Mouse (Mus musculus) heart, embryonic 15.5 days (tissue): Measurements from ENCODE around the gene Mxra7. TPM values are rescaled to one million over a fixed set of nuclear protein-coding genes. Genes with fewer than 3 reads are reported as not detected.
A peak's percentile ranks its signal among the peaks of the same experiment; 100 is the strongest.

Source experiments
- ATAC-seq: fragments of 200-750 bp; cut with Nextera tagmentation; replicated peaks from 2 replicates; pipeline ENCODE4 v1.8.0; 2017; ENCODE audit warnings: low read depth, moderate TSS enrichment; ENCODE audit not compliant: insufficient number of reproducible peaks, insufficient read depth, low FRiP score
- H3K27ac ChIP-seq: fragments of 300-500 bp; sonication (generic); 2 replicates; pipeline ENCODE4 v1.5.1; 2015; ENCODE audit warnings: mild to moderate bottlenecking, inconsistent platforms
- H3K27me3 ChIP-seq: fragments of 300-500 bp; sonication (generic); 2 replicates; pipeline ENCODE4 v1.6.1; 2015; ENCODE audit warnings: inconsistent platforms
- H3K36me3 ChIP-seq: fragments of 300-500 bp; sonication (generic); 2 replicates; pipeline ENCODE4 v1.6.1; 2015; ENCODE audit warnings: mild to moderate bottlenecking, inconsistent platforms
- H3K4me1 ChIP-seq: fragments of 300-500 bp; sonication (generic); replicated peaks from 2 replicates; pipeline ENCODE4 v1.6.1; 2015; ENCODE audit warnings: inconsistent platforms
- H3K4me2 ChIP-seq: fragments of 300-500 bp; sonication (generic); 2 replicates; pipeline ENCODE4 v1.6.1; 2015; ENCODE audit warnings: inconsistent platforms, mild to moderate bottlenecking, moderate library complexity
- H3K4me3 ChIP-seq: fragments of 300-500 bp; sonication (generic); 2 replicates; pipeline ENCODE4 v1.5.1; 2015; ENCODE audit warnings: mild to moderate bottlenecking, inconsistent platforms
- H3K9ac ChIP-seq: fragments of 300-500 bp; sonication (generic); 2 replicates; pipeline ENCODE4 v1.6.1; 2015; ENCODE audit warnings: mild to moderate bottlenecking, inconsistent platforms
- H3K9me3 ChIP-seq: fragments of 300-500 bp; sonication (generic); replicated peaks from 2 replicates; pipeline ENCODE4 v1.6.1; 2016; ENCODE audit warnings: inconsistent platforms
- WGBS: fragments of 180-500 bp; shearing (Covaris S2); methylation state at CpG from one replicate; pipeline ENCODE4 v1.1.7; 2015; ENCODE audit warnings: mixed read lengths; 5-methylcytosine and 5-hydroxymethylcytosine counted together
- polyA plus RNA-seq: library from polyadenylated mRNA; unstranded; fragments of >200 nt; fragmentation: Nextera tagmentation; extraction: Ambion mirVana; gene quantifications from 2 replicates; pipeline ENCODE4 v1.2.1, GENCODE M21; 2015

The Mxra7 gene
- polyA plus RNA-seq, 1 experiment from 2014 or later: 18.8 TPM

DNA sequence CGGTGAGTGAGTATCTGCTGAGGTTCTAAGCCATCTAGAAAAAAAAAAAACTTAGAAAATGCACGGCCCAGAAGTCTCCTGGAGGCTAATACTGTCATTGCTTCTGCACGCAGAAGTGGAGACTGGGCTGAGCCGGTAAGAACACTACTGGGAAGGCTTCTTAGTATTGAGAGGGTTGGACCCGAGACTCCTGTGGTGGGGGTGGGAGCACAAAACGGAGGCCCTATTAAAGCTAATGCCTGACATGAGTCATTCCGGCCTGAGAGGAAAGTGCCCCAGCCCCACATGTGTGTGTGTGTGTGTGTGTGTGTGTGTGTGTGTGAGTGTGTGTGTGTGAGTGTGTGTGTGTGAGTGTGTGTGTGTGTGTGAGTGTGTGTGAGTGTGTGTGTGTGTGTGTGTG is 20.7 kb downstream of the Mxra7 start:
- peaks cover 26% of the 10 kb centered on the region for H3K4me1 ChIP-seq
- no peak overlapping the region for H3K4me2 ChIP-seq
- 47% methylated on average over 7 of the region's 7 CpGs for WGBS
- H3K9ac ChIP-seq: no peak overlapping the region
- H3K27me3 ChIP-seq: no peaks in the 10 kb centered on the region
- no peak for ATAC-seq
- peak overlapping the region; percentile 67 for H3K27ac ChIP-seq
- no peaks in the 10 kb centered on the region for H3K9me3 ChIP-seq
- no peaks in the 10 kb centered on the region for H3K36me3 ChIP-seq
- no peak overlapping the region for H3K4me3 ChIP-seq

GRCm38 (mm10) chr11:116806136-116807071 is 21.4 kb downstream of the Mxra7 start:
- Histone ChIP-seq H3K9me3 (no peaks in the 10 kb centered on the region), H3K27me3 (no peaks in the 10 kb centered on the region), H3K27ac (peak overlapping the region; percentile 67), H3K36me3 (no peaks in the 10 kb centered on the region), H3K4me2 (no peak overlapping the region), H3K9ac (0 out of 2 replicates have a peak overlapping the region, but pooled peaks have one; percentile 15), H3K4me1 (peaks cover 21% of the 10 kb centered on the region), H3K4me3 (no peak overlapping the region)
- 59% methylated on average over 15 of the region's 15 CpGs for WGBS
- ATAC-seq: no peak

GRCm38 (mm10) chr11:116802709-116803108 is 25.1 kb downstream of the Mxra7 start:
- Histone ChIP-seq H3K9ac (no peak overlapping the region), H3K36me3 (no peaks in the 10 kb centered on the region), H3K9me3 (no peaks in the 10 kb centered on the region), H3K4me3 (no peak overlapping the region), H3K27me3 (no peaks in the 10 kb centered on the region), H3K4me2 (no peak overlapping the region), H3K4me1 (peaks cover 18% of the 10 kb centered on the region; the same call in 1 of the 2 replicates), H3K27ac (no peak overlapping the region)
- no peak for ATAC-seq
- WGBS: 78% methylated on average over 5 of the region's 5 CpGs

- Histone ChIP-seq H3K27me3 (no peaks in the 10 kb centered on the region), H3K9ac (no peak overlapping the region), H3K4me3 (no peak overlapping the region), H3K4me1 (peaks cover 9% of the 10 kb centered on the region; the same call in 1 of the 2 replicates), H3K9me3 (no peaks in the 10 kb centered on the region), H3K27ac (no peak overlapping the region), H3K36me3 (no peaks in the 10 kb centered on the region), H3K4me2 (no peak overlapping the region)
- no peak for ATAC-seq
- 69% methylated on average over 5 of the region's 5 CpGs for WGBS
Observed at GRCm38 (mm10) chr11:116801106-116801505, 26.7 kb downstream of the Mxra7 start.

- Histone ChIP-seq H3K4me2 (no peak overlapping the region), H3K9ac (no peak overlapping the region), H3K27ac (no peak overlapping the region), H3K36me3 (no peaks in the 10 kb centered on the region), H3K27me3 (no peaks in the 10 kb centered on the region), H3K4me3 (no peak overlapping the region), H3K9me3 (no peaks in the 10 kb centered on the region), H3K4me1 (peaks cover 9% of the 10 kb centered on the region; the same call in 1 of the 2 replicates)
- no peak for ATAC-seq
- 48% methylated on average over 5 of the region's 5 CpGs for WGBS
Observed at GRCm38 (mm10) chr11:116799364-116799763, 28.5 kb downstream of the Mxra7 start.

DNA sequence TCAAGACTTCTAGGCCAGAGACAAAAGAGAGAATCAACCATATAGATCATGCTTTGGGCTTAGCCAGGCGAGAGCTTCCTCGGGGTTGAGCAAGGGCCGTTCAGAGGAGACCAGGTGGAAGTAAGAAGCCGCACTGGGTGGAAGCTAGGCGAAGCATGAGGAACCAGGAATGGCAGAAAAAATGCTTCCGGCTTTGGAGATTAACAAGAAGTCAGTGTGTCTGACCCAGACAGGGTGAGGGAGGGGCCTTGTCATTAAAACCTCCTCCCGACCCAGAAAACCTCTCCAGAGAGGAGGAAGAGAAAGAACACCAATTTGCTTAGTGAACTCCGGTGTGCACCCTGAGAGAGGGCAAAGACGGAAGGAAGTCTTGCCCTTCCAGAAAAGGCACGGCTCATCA is 43.6 kb downstream of the Mxra7 start:
- no peaks in the 10 kb centered on the region for H3K4me1 ChIP-seq
- no peaks in the 10 kb centered on the region for H3K27me3 ChIP-seq
- H3K36me3 ChIP-seq: no peaks in the 10 kb centered on the region
- H3K9me3 ChIP-seq: no peaks in the 10 kb centered on the region
- 85% methylated on average over 10 of the region's 10 CpGs for WGBS
- no peak overlapping the region for H3K27ac ChIP-seq
- H3K9ac ChIP-seq: no peak overlapping the region
- H3K4me3 ChIP-seq: no peak overlapping the region
- H3K4me2 ChIP-seq: no peak overlapping the region
- ATAC-seq: no peak

DNA sequence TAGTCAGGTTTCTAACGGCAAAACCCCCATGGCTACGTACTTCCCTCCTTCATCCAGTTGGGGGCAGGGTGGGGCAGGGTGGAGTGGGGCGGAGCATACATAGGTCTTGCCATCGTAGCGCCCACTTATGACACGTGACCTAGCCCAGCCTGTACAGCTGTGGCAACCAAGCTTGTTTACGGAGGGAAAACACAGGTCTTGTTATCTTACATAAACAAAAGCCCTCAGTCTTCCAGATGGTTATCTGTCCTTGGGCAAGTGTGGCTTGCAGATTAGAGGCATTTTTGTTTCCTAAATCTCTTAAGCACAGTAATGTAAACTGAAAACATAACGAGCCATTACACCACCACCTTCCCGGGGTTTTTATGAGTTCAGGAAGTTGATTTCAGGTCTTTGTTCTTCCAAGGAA is 45.1 kb downstream of the Mxra7 start:
- WGBS: 50% methylated on average over 9 of the region's 9 CpGs
- Histone ChIP-seq H3K4me1 (no peaks in the 10 kb centered on the region), H3K27me3 (no peaks in the 10 kb centered on the region), H3K9me3 (no peaks in the 10 kb centered on the region), H3K4me3 (no peak overlapping the region), H3K27ac (no peak overlapping the region), H3K36me3 (no peaks in the 10 kb centered on the region), H3K4me2 (no peak overlapping the region), H3K9ac (no peak overlapping the region)
- ATAC-seq: no peak

DNA sequence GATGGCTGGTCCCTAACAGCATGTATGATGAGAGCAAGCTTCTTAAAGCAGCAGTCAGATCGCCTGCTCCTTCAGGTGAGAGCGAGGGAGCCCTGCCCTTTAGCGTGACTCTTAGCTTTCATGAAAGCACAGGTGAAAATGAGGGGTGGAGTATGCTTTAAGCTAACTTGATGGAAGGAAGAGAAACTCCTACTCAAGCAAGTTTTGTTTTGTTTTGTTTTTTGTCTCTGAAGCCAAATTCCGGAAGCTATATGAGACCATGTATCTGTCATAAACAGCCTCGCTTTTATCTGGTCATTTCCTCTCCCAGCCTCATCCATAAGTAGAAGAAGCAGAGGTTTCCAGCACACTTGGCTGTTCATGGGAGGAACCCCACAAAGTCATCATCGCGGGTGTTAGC is 52.4 kb downstream of the Mxra7 start, which contains the start of gene St6galnac1:
TSS of gene St6galnac1 (minus strand) at position 101 of the 400 bp plus-strand sequence.
- no peaks in the 10 kb centered on the region for H3K27me3 ChIP-seq
- no peaks in the 10 kb centered on the region for H3K9me3 ChIP-seq
- ATAC-seq: no peak
- no peak within 1 kb of the TSS for H3K4me2 ChIP-seq
- no peak within 1 kb of the TSS for H3K9ac ChIP-seq
- no peaks in the 10 kb centered on the region for H3K4me1 ChIP-seq
- no peaks in the 10 kb centered on the region for H3K36me3 ChIP-seq
- H3K27ac ChIP-seq: no peak within 1 kb of the TSS
- no peak within 1 kb of the TSS for H3K4me3 ChIP-seq
- WGBS: 80% methylated on average over 7 of the region's 7 CpGs

GRCm38 (mm10) chr11:116773205-116773604 is 54.6 kb downstream of the Mxra7 start:
- H3K36me3 ChIP-seq: no peaks in the 10 kb centered on the region
- no peak overlapping the region for H3K27ac ChIP-seq
- no peak for ATAC-seq
- H3K4me2 ChIP-seq: no peak overlapping the region
- 36% methylated on average over 2 of the region's 2 CpGs for WGBS
- no peak overlapping the region for H3K4me3 ChIP-seq
- no peaks in the 10 kb centered on the region for H3K27me3 ChIP-seq
- no peak overlapping the region for H3K9ac ChIP-seq
- H3K9me3 ChIP-seq: no peaks in the 10 kb centered on the region
- no peaks in the 10 kb centered on the region for H3K4me1 ChIP-seq

GRCm38 (mm10) chr11:116769873-116770272 is 58.0 kb downstream of the Mxra7 start:
- no peaks in the 10 kb centered on the region for H3K4me1 ChIP-seq
- H3K4me2 ChIP-seq: no peak overlapping the region
- 76% methylated on average over 5 of the region's 5 CpGs for WGBS
- H3K9ac ChIP-seq: no peak overlapping the region
- no peak for ATAC-seq
- H3K36me3 ChIP-seq: no peaks in the 10 kb centered on the region
- no peaks in the 10 kb centered on the region for H3K27me3 ChIP-seq
- no peak overlapping the region for H3K4me3 ChIP-seq
- H3K27ac ChIP-seq: no peak overlapping the region
- H3K9me3 ChIP-seq: no peaks in the 10 kb centered on the region

GRCm38 (mm10) chr11:116764946-116765345 is 62.9 kb downstream of the Mxra7 start:
- Histone ChIP-seq H3K9me3 (no peaks in the 10 kb centered on the region), H3K4me1 (no peaks in the 10 kb centered on the region), H3K4me2 (no peak overlapping the region), H3K27ac (no peak overlapping the region), H3K36me3 (no peaks in the 10 kb centered on the region), H3K4me3 (no peak overlapping the region), H3K9ac (no peak overlapping the region), H3K27me3 (no peaks in the 10 kb centered on the region)
- no peak for ATAC-seq
- WGBS: 78% methylated on average over 2 of the region's 2 CpGs

DNA sequence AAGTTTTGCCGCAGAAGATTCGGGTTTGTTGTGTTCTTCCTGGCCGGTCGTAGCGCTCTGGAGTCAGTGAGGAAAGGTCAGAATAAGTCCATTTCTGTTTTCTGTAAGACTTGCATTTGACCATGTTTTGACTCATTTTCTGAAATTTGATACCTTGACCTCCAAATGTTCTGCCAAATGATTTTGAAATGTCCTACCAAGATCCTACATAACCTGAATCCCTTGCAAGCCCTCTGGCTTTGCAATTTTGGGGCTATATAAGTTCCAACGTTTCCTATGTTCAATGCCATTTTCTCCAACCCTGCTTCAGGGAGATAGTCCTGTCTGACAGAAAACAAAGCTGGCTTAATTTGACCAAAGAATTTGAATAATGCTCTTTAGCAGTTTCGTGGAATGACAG is 63.5 kb downstream of the Mxra7 start:
- Histone ChIP-seq H3K4me2 (no peak overlapping the region), H3K4me3 (no peak overlapping the region), H3K27ac (no peak overlapping the region), H3K36me3 (no peaks in the 10 kb centered on the region), H3K9ac (no peak overlapping the region), H3K9me3 (no peaks in the 10 kb centered on the region), H3K27me3 (no peaks in the 10 kb centered on the region), H3K4me1 (no peaks in the 10 kb centered on the region)
- WGBS: 91% methylated on average over 7 of the region's 7 CpGs
- ATAC-seq: no peak
